Mouse (Mus musculus): ENCODE data around the gene Sdf2. TPM values are rescaled to one million over a fixed set of nuclear protein-coding genes. Genes with fewer than 3 reads are reported as not detected.

Sdf2 gene
- polyA plus RNA-seq, 2 experiments: 93.8 to 125 TPM

GRCm38 (mm10) chr11:78247012-78247348 is 1.4 kb downstream of the Sdf2 start:
- no peak overlapping the region for H3K27ac ChIP-seq (replicated peaks; ENCODE audit: low read depth, low read length)
- DNase-seq (ENCODE audit: low spot score) (no peak), ATAC-seq (ENCODE audit: low FRiP score, low read depth) (no peak)
- H3K4me2 ChIP-seq (replicated peaks; ENCODE audit: low read depth, low read length, severe bottlenecking): peak overlapping the region; percentile 40
- no peaks in the 10 kb centered on the region for H3K9me3 ChIP-seq (ENCODE audit: control insufficient read depth, low read length)
- no peak overlapping the region for H3K9ac ChIP-seq (ENCODE audit: low read depth, low read length, severe bottlenecking)
- peaks cover 20% of the 10 kb centered on the region for H3K4me1 ChIP-seq (ENCODE audit: control insufficient read depth, insufficient read depth, low read length)
- WGBS: 47% methylated on average over 3 of the region's 3 CpGs
- peaks cover 18% of the 10 kb centered on the region for H3K36me3 ChIP-seq (ENCODE audit: control insufficient read depth, insufficient read depth, low read length)
- H3K4me3 ChIP-seq (replicated peaks; ENCODE audit: low read length): peak overlapping the region; percentile 79
- TF ChIP-seq POLR2A (IDR thresholded peaks at IDR 0.05; ENCODE audit: borderline replicate concordance, extremely low read depth, insufficient read depth, insufficient read length): no peak
- H3K27me3 ChIP-seq (ENCODE audit: control insufficient read depth, insufficient read depth, low read length): no peaks in the 10 kb centered on the region

GRCm38 (mm10) chr11:78247727-78248140 is 2.2 kb downstream of the Sdf2 start:
- ATAC-seq (ENCODE audit: low FRiP score, low read depth) (no peak), DNase-seq (ENCODE audit: low spot score) (no peak)
- Histone ChIP-seq H3K4me2 (replicated peaks; ENCODE audit: low read depth, low read length, severe bottlenecking) (no peak overlapping the region), H3K9ac (ENCODE audit: low read depth, low read length, severe bottlenecking) (no peak overlapping the region), H3K4me1 (ENCODE audit: control insufficient read depth, insufficient read depth, low read length) (peaks cover 20% of the 10 kb centered on the region), H3K36me3 (ENCODE audit: control insufficient read depth, insufficient read depth, low read length) (peaks cover 26% of the 10 kb centered on the region), H3K4me3 (replicated peaks; ENCODE audit: low read length) (no peak overlapping the region), H3K9me3 (ENCODE audit: control insufficient read depth, low read length) (no peaks in the 10 kb centered on the region), H3K27me3 (ENCODE audit: control insufficient read depth, insufficient read depth, low read length) (no peaks in the 10 kb centered on the region), H3K27ac (replicated peaks; ENCODE audit: low read depth, low read length) (no peak overlapping the region)
- no peak for TF ChIP-seq POLR2A (IDR thresholded peaks at IDR 0.05; ENCODE audit: borderline replicate concordance, extremely low read depth, insufficient read depth, insufficient read length)
- 73% methylated on average over 4 of the region's 4 CpGs for WGBS

GRCm38 (mm10) chr11:78256618-78257017 is 11.1 kb downstream of the Sdf2 start:
- Histone ChIP-seq H3K9me3 (ENCODE audit: control insufficient read depth, low read length) (no peaks in the 10 kb centered on the region), H3K9ac (ENCODE audit: low read depth, low read length, severe bottlenecking) (no peak overlapping the region), H3K4me3 (replicated peaks; ENCODE audit: low read length) (no peak overlapping the region), H3K27ac (replicated peaks; ENCODE audit: low read depth, low read length) (no peak overlapping the region), H3K4me2 (replicated peaks; ENCODE audit: low read depth, low read length, severe bottlenecking) (no peak overlapping the region), H3K4me1 (ENCODE audit: control insufficient read depth, insufficient read depth, low read length) (no peaks in the 10 kb centered on the region), H3K36me3 (ENCODE audit: control insufficient read depth, insufficient read depth, low read length) (peaks cover 30% of the 10 kb centered on the region), H3K27me3 (ENCODE audit: control insufficient read depth, insufficient read depth, low read length) (no peaks in the 10 kb centered on the region)
- ATAC-seq (ENCODE audit: low FRiP score, low read depth) (no peak), DNase-seq (ENCODE audit: low spot score) (no peak)
- TF ChIP-seq POLR2A (IDR thresholded peaks at IDR 0.05; ENCODE audit: borderline replicate concordance, extremely low read depth, insufficient read depth, insufficient read length): no peak
- 90% methylated on average over 1 of the region's 1 CpGs for WGBS

GRCm38 (mm10) chr11:78260489-78261258 is 15.1 kb downstream of the Sdf2 start:
- Histone ChIP-seq H3K36me3 (ENCODE audit: control insufficient read depth, insufficient read depth, low read length) (peaks cover 26% of the 10 kb centered on the region), H3K9ac (ENCODE audit: low read depth, low read length, severe bottlenecking) (no peak overlapping the region; the same call in 1 of the 2 replicates), H3K4me3 (replicated peaks; ENCODE audit: low read length) (peak overlapping the region; percentile 91), H3K27ac (replicated peaks; ENCODE audit: low read depth, low read length) (no peak overlapping the region), H3K27me3 (ENCODE audit: control insufficient read depth, insufficient read depth, low read length) (no peaks in the 10 kb centered on the region), H3K9me3 (ENCODE audit: control insufficient read depth, low read length) (no peaks in the 10 kb centered on the region), H3K4me2 (replicated peaks; ENCODE audit: low read depth, low read length, severe bottlenecking) (peak overlapping the region; percentile 40), H3K4me1 (ENCODE audit: control insufficient read depth, insufficient read depth, low read length) (peaks cover 3% of the 10 kb centered on the region; the same call in 1 of the 2 replicates)
- no peak for TF ChIP-seq POLR2A (IDR thresholded peaks at IDR 0.05; ENCODE audit: borderline replicate concordance, extremely low read depth, insufficient read depth, insufficient read length)
- 95% methylated on average over 2 of the region's 2 CpGs for WGBS
- ATAC-seq (ENCODE audit: low FRiP score, low read depth) (no peak), DNase-seq (ENCODE audit: low spot score) (no peak)

- H3K9me3 ChIP-seq (ENCODE audit: control insufficient read depth, low read length): no peaks in the 10 kb centered on the region
- peak; percentile 92 for ATAC-seq (ENCODE audit: low FRiP score, low read depth)
Observed at GRCm38 (mm10) chr11:78261380-78262352, 16.1 kb downstream of the Sdf2 start, which contains the start of gene 2610507B11Rik. TSS of gene 2610507B11Rik (plus strand) at chr11:78261752.

More at GRCm38 (mm10) chr11:78261380-78262352, 16.1 kb downstream of the Sdf2 start, which contains the start of gene 2610507B11Rik:
- 2% methylated on average over 57 of the region's 115 CpGs for WGBS
- Histone ChIP-seq H3K27me3 (ENCODE audit: control insufficient read depth, insufficient read depth, low read length) (no peaks in the 10 kb centered on the region), H3K4me3 (replicated peaks; ENCODE audit: low read length) (peak within 1 kb of the TSS; percentile 91), H3K4me1 (ENCODE audit: control insufficient read depth, insufficient read depth, low read length) (peaks cover 3% of the 10 kb centered on the region; the same call in 1 of the 2 replicates), H3K27ac (replicated peaks; ENCODE audit: low read depth, low read length) (peak within 1 kb of the TSS; percentile 72), H3K4me2 (replicated peaks; ENCODE audit: low read depth, low read length, severe bottlenecking) (peak within 1 kb of the TSS; percentile 62), H3K36me3 (ENCODE audit: control insufficient read depth, insufficient read depth, low read length) (peaks cover 35% of the 10 kb centered on the region), H3K9ac (ENCODE audit: low read depth, low read length, severe bottlenecking) (peak within 1 kb of the TSS; percentile 77)
- TF ChIP-seq POLR2A (IDR thresholded peaks at IDR 0.05; ENCODE audit: borderline replicate concordance, extremely low read depth, insufficient read depth, insufficient read length): peak; percentile 92; the same call in 1 of the 2 replicates
- DNase-seq (ENCODE audit: low spot score): peak; percentile 94

All from limb, embryonic 14.5 days (tissue).